Mouse (Mus musculus) MEL (cell line): ENCODE results near the gene Rsph6a.

Source experiments
- CTCF ChIP-seq, 3 experiments: IDR thresholded peaks in 2 of 3; conservative IDR thresholded peaks in 1 of 3; 2 replicates each; pipeline ENCODE4 v1.5.1; 2011 to 2012; ENCODE audit warnings: low read length in 3 of 3, low read depth in 2 of 3, mild to moderate bottlenecking in 2 of 3, improper control_type of control experiment in 1 of 3, inconsistent platforms in 1 of 3, mixed read lengths in 1 of 3, moderate library complexity in 1 of 3; ENCODE audit not compliant: control insufficient read depth in 1 of 3, insufficient read depth in 1 of 3, poor library complexity in 1 of 3, severe bottlenecking in 1 of 3
- POLR2A ChIP-seq, 2 experiments: IDR thresholded peaks; 2 replicates each; pipeline ENCODE4 v1.6.1; 2011 to 2012; ENCODE audit warnings: low read length in 2 of 2, mild to moderate bottlenecking in 2 of 2, control low read depth in 1 of 2, improper control_type of control experiment in 1 of 2, low read depth in 1 of 2, moderate library complexity in 1 of 2; ENCODE audit not compliant: control insufficient read depth in 1 of 2, insufficient read depth in 1 of 2, poor library complexity in 1 of 2
- SMC3 ChIP-seq: IDR thresholded peaks from 2 replicates; pipeline ENCODE4 v1.6.1; 2011; ENCODE audit warnings: low read depth, low read length, improper control_type of control experiment

- TF ChIP-seq CTCF (IDR thresholded peaks at IDR 0.05 in 2 of 3, conservative IDR thresholded peaks at IDR 0.05 in 1 of 3; ENCODE audit: control insufficient read depth in 1 of 3, insufficient read depth in 1 of 3, low read depth in 2 of 3, low read length in 3 of 3, poor library complexity in 1 of 3, severe bottlenecking in 1 of 3) (no peak), POLR2A (IDR thresholded peaks at IDR 0.05; ENCODE audit: control insufficient read depth in 1 of 2, insufficient read depth in 1 of 2, low read depth in 1 of 2, low read length in 2 of 2, poor library complexity in 1 of 2) (no peak), SMC3 (no peak)
Measured at GRCm38 (mm10) chr7:19012025-19012621, 42.4 kb upstream of the Rsph6a start.
